Mouse (Mus musculus) thymus, postnatal 14 days (tissue): Measurements from ENCODE around the gene Gm45618.
"Not testable (repeated sequence)": the region's sequence is repeated elsewhere in the genome, so short reads cannot be mapped to it uniquely, and the experiment has no call there.

Experiments
- DNase-seq: peaks from one replicate; pipeline ENCODE4 v3.0.0; 2021

Gene Gm45618

DNA sequence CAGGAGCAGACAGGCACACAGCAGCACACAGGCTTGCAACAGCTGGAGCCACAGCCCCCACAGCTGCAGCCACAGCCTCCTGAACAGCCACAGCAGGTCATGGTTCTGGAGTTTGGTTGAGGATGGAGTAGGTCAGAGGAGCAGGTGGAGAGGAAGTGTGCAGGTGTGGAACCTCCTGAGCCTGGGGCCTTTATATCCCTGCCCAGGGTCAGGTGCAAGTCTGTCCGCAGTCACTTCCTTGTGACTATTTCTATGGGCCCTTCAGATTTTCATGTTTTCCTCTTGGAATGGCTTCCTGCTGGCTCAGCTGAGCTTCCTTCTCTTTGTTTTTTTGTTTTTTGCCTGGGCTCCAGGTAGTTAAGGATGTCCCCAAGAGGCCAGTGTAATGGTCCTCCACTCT, at the start of gene Gm45618:
Gm45618 (minus strand) TSS at position 101 of the 400 bp plus-strand sequence.
- not testable (repeated sequence) for DNase-seq

DNA sequence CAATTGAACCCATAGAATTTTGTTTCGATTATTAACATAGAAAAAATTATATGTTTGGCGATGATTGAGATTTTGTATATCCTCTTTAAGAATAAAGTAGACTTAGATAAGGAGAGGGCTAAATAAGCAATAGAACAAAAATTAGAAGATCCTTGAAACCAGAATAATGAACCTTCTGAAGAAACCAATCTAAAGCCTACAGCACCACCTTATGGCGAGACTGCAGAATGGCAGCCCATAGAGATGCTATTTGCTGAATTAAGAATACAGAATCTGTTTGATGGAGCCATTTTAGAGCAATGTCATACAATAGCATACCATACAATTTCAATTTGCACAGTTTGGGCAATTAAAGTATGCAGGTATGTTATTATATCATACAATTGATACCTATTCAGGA, 49.3 kb upstream of the Gm45618 start:
- DNase-seq: no peak

DNA sequence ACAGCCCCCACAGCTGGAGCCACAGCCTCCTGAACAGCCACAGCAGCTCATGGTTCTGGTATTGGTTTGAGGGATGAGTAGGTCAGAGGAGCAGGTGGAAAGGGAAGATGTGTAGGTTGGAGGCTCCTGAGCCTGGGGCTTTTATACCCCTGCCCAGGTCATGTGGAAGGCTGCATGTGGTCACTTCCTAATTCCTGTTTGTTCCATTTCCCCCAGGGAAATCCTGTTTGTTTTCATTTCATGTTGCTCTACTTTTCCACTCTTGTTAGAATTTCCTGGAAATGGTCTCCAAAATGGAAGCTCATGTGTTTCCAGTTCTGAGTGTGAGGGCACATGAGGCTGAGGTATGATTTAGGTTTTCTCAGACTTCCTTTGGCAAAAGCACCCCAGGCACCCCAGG, 45.1 kb upstream of the Gm45618 start, which contains the start of gene Gm4553:
Gm4553 (minus strand) TSS at position 101 of the 400 bp plus-strand sequence.
- DNase-seq: not testable (repeated sequence)

- DNase-seq: no peak
These were observed 38.8 kb upstream of the Gm45618 start for GRCm38 (mm10) chr7:142159366-142159765.

DNA sequence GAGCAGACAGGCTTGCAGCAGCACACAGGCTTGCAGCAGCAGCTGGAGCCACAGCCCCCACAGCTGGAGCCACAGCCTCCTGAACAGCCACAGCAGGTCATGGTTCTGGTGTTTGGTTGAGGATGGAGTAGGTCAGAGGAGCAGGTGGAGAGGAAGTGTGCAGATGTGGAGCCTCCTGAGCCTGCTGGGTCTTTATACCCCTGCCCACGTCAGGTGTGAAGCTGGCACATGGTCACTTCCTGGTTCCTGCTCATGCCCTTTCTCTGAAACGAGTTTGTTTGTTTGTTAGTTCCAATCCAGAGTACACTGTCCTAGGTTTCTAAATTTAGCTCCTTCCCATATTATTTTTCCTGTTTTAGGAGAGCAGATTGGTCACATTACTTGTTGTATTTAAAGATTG, 36.5 kb upstream of the Gm45618 start, which contains the start of gene Gm29735:
Gm29735 (minus strand) TSS at position 101 of the 400 bp plus-strand sequence.
- not testable (repeated sequence) for DNase-seq

- no peak for DNase-seq
These were observed 34.8 kb upstream of the Gm45618 start for GRCm38 (mm10) chr7:142155308-142155707.

- DNase-seq: no peak
These were observed 31.7 kb upstream of the Gm45618 start for GRCm38 (mm10) chr7:142152191-142152590.

- no peak for DNase-seq
These were observed 28.1 kb upstream of the Gm45618 start for GRCm38 (mm10) chr7:142148633-142149032.

GRCm38 (mm10) chr7:142146033-142146432, 25.5 kb upstream of the Gm45618 start:
- DNase-seq: peak; percentile 51

- no peak for DNase-seq
These were observed 24.9 kb upstream of the Gm45618 start for GRCm38 (mm10) chr7:142145413-142145940.

GRCm38 (mm10) chr7:142144507-142144906, 24.0 kb upstream of the Gm45618 start, which contains the start of gene Gm45337:
Gene Gm45337, minus strand, starts transcription at chr7:142144607.
- no peak for DNase-seq

DNA sequence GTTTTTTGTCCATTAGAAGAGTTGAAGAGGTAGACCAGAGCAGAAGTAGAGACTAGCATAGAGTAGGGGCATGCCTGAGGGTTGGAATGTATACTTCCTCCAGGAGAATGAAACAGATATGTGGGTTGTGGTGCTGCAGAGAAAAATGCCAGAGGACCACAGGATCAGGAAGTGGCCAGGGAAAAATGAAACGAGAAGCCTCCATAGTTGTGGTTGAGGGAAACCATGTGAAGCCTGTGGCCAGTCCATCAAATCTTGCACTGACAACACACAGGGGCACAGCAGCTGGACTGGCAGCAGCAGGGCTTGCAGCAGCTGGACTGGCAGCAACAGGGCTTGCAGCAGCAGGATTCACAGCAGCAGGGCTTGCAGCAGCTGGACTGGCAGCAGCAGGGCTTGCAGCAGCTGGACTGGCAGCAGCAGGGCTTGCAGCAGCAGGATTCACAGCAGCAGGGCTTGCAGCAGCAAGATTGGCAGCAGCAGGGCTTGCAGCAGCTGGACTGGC, 23.0 kb upstream of the Gm45618 start:
- not testable (repeated sequence) for DNase-seq

GRCm38 (mm10) chr7:142140696-142141095, 20.2 kb upstream of the Gm45618 start:
- DNase-seq: no peak

DNA sequence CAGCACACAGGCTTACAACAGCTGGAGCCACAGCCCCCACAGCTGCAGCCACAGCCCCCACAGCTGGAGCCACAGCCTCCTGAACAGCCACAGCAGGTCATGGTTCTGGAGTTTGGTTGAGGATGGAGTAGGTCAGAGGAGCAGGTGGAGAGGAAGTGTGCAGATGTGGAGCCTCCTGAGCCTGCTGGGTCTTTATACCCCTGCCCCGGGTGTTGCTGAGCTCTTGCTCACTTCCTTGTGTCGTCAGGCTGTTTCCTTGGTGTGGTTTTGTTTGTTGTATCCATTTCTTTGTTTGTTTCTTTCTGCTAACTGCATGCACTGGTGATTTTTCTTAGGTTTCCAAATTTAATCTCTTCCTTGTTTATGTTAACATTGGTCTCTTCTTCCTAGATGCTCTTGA, 15.4 kb upstream of the Gm45618 start, which contains the start of gene Gm39115:
Gm39115 (minus strand) TSS at position 101 of the 400 bp plus-strand sequence.
- not testable (repeated sequence) for DNase-seq

GRCm38 (mm10) chr7:142134206-142134995, 13.9 kb upstream of the Gm45618 start:
- no peak for DNase-seq

DNA sequence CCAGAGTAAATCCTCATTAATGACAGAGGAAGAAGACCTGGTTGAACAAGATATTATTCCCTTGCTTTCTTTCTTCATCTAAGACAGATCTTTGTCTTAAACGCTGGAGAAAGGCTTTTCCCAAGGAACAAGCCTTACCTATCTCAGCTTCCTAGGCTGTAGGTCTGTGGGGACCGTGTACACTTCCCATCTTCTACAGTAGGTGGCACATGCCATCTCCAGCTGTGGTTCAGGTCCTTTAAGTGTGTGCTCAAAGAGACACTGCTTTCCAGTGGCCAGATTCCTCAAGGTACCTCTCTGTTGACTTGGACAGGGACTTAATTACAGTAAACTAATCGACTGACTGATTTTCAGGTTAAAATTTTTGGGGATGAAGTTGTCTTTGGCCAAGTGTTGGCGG, 8.3 kb upstream of the Gm45618 start:
- DNase-seq: no peak

- DNase-seq: no peak
These were observed 897 bp downstream of the Gm45618 start for GRCm38 (mm10) chr7:142119632-142120031.

GRCm38 (mm10) chr7:142104747-142105146, 15.8 kb downstream of the Gm45618 start:
- no peak for DNase-seq

DNA sequence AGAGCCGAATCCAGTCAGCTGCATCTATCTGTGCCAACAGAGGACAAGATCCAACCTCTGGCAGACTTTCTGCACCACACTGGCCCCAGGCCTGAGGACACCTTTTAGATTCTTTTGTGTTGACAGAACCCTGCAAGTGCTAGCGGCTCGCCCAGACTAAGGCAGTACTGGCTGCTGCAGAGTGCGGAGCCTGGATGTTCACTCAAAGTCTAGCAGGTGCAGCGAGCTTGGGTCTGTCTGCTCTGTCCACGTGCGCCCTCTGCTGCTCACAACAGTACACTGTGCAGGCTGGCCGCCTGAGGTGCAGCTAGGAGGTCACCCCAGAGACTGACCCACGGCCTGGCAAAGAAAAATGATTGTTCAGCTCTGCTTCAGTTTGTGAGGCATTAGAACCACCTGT, 22.8 kb downstream of the Gm45618 start:
- peak; percentile 76 for DNase-seq

- no peak for DNase-seq
These were observed 23.8 kb downstream of the Gm45618 start for GRCm38 (mm10) chr7:142096701-142097100.

GRCm38 (mm10) chr7:142095183-142095931, 25.2 kb downstream of the Gm45618 start, which contains the start of gene Dusp8:
Gene Dusp8, minus strand, starts transcription at chr7:142095843.
- peak; percentile 91 for DNase-seq

- DNase-seq: peak; percentile 43
These were observed 26.0 kb downstream of the Gm45618 start for GRCm38 (mm10) chr7:142094301-142095143.
